12 mouse cellular contexts compared by ENCODE assay signal in genomic region chr5:48419741-48420140, GRCm38 (mm10).
"Had no signal": no experiment of that assay in that cellular context is flagged by ENCODE, and none has a peak within 500 bp of the region (broad histone marks: within the 10 kb centered on the region; RNA-seq: fewer than 3 reads in every experiment).

No protein-coding gene starts in this region.

- H3K27me3 ChIP-seq: liver, embryonic 15.5 days; megakaryocyte, embryonic 14.5 days; midbrain, embryonic 12.5 days had no signal

- H3K4me3 ChIP-seq: left cerebral cortex, adult 2 months; limb, embryonic 10.5 days; liver, embryonic 15.5 days; megakaryocyte, embryonic 14.5 days; midbrain, embryonic 12.5 days had no signal

- H3K4me1 ChIP-seq: limb, embryonic 10.5 days; liver, embryonic 15.5 days; megakaryocyte, embryonic 14.5 days had no signal

- H3K9ac ChIP-seq: liver, embryonic 15.5 days; midbrain, embryonic 12.5 days had no signal

- H3K9me3 ChIP-seq: limb, embryonic 10.5 days; liver, embryonic 15.5 days; megakaryocyte, embryonic 14.5 days; midbrain, embryonic 12.5 days had no signal

- H3K27ac ChIP-seq: left cerebral cortex, adult 2 months; limb, embryonic 10.5 days; liver, embryonic 15.5 days; macrophage; midbrain, embryonic 12.5 days had no signal

- DNase-seq: kidney, postnatal 25 days; lung, adult 2 months; lung, postnatal 10 days; thymus, adult 18-20 months; thymus, postnatal 14 days had no signal

- H3K36me3 ChIP-seq: limb, embryonic 10.5 days; liver, embryonic 15.5 days; midbrain, embryonic 12.5 days had no signal

- H3K4me2 ChIP-seq: liver, embryonic 11.5 days; liver, embryonic 15.5 days; midbrain, embryonic 12.5 days had no signal
